Mouse (Mus musculus) embryonic fibroblast, embryonic 13.5 days (primary cell): ENCODE measurements around the gene Gbp9.

Source experiments
- CTCF ChIP-seq: IDR thresholded peaks from 2 replicates; pipeline ENCODE4 v1.5.1; 2011; ENCODE audit warnings: mild to moderate bottlenecking, control low read depth, low read length, moderate library complexity, borderline replicate concordance; ENCODE audit not compliant: insufficient read depth
- POLR2A ChIP-seq: IDR thresholded peaks from 2 replicates; pipeline ENCODE4 v1.6.1; 2011; ENCODE audit warnings: low read depth, mild to moderate bottlenecking, control low read depth, low read length, moderate library complexity

GRCm38 (mm10) chr5:105138906-105139305, 433 bp downstream of the Gbp9 start:
- TF ChIP-seq CTCF (no peak), POLR2A (no peak)
